Mouse (Mus musculus): ENCODE measurements at regions not wholly inside any gene's neighbourhood (a gene's known extent, or its start where the extent isn't known, plus 50 kb on each side); places are given as distances from the start of the nearest gene placed in this dataset.

DNA sequence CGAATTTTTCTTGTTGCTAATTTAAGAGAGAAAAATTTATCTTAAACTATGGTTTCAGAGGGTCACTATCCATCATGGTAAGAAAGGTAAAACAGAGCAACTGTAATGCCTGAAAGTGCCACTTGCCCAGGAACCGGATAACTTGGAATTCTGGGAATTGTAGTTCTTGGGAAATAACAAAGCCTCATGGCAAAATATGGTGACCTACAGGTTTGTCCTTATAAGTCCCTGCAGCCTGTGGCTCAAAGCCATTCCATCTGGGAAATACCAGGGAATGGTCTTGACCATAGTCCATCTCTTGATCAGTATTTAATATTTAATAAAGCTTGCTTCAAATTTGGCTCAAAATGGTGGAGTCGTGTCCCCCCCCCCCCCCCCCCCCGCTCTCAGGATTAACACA, 111.9 kb upstream of the Gpr139 start:
- TF ChIP-seq POLR2A (IDR thresholded peaks at IDR 0.05; ENCODE audit: borderline replicate concordance, extremely low read depth, insufficient read depth, insufficient read length) = no peak
- Histone ChIP-seq H3K36me3 (ENCODE audit: control insufficient read depth, insufficient read depth, low read length) (no peaks in the 10 kb centered on the region), H3K4me3 (replicated peaks; ENCODE audit: low read length) (no peak overlapping the region), H3K9me3 (ENCODE audit: control insufficient read depth, low read length) (no peaks in the 10 kb centered on the region), H3K4me2 (replicated peaks; ENCODE audit: low read depth, low read length, severe bottlenecking) (no peak overlapping the region), H3K4me1 (ENCODE audit: control insufficient read depth, insufficient read depth, low read length) (no peaks in the 10 kb centered on the region), H3K9ac (ENCODE audit: low read depth, low read length, severe bottlenecking) (no peak overlapping the region), H3K27ac (replicated peaks; ENCODE audit: low read depth, low read length) (no peak overlapping the region), H3K27me3 (ENCODE audit: control insufficient read depth, insufficient read depth, low read length) (no peaks in the 10 kb centered on the region)
- no peak for DNase-seq (ENCODE audit: low spot score)
- WGBS = 70% methylated on average over 4 of the region's 4 CpGs
- ATAC-seq (ENCODE audit: low FRiP score, low read depth) = no peak

DNA sequence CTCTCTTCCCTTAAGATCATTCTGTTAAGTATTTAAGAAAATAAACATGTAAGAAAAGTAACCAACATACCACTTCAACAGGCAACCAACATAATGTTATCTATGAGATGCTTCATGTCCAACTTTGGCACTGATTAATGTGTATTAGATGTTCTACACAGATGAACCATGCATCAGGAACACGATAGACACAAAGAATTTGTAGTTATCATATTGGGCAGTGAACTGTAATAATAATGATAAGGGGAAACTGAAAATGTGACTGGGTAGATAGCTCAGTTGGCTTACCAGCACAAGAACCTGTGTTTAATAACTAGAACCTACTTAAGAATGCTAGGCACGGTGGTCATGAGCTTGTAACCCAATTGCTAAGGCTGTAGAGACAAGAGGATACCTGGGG, 107.0 kb upstream of the Gpr139 start:
- Histone ChIP-seq H3K36me3 (ENCODE audit: control insufficient read depth, insufficient read depth, low read length) (no peaks in the 10 kb centered on the region), H3K4me1 (ENCODE audit: control insufficient read depth, insufficient read depth, low read length) (no peaks in the 10 kb centered on the region), H3K4me3 (replicated peaks; ENCODE audit: low read length) (no peak overlapping the region), H3K9me3 (ENCODE audit: control insufficient read depth, low read length) (no peaks in the 10 kb centered on the region), H3K9ac (ENCODE audit: low read depth, low read length, severe bottlenecking) (no peak overlapping the region), H3K4me2 (replicated peaks; ENCODE audit: low read depth, low read length, severe bottlenecking) (no peak overlapping the region), H3K27ac (replicated peaks; ENCODE audit: low read depth, low read length) (no peak overlapping the region), H3K27me3 (ENCODE audit: control insufficient read depth, insufficient read depth, low read length) (no peaks in the 10 kb centered on the region)
- ATAC-seq (ENCODE audit: low FRiP score, low read depth) = no peak
- no peak for TF ChIP-seq POLR2A (IDR thresholded peaks at IDR 0.05; ENCODE audit: borderline replicate concordance, extremely low read depth, insufficient read depth, insufficient read length)
- DNase-seq (ENCODE audit: low spot score) = no peak
- WGBS = 64% methylated on average over 2 of the region's 2 CpGs

DNA sequence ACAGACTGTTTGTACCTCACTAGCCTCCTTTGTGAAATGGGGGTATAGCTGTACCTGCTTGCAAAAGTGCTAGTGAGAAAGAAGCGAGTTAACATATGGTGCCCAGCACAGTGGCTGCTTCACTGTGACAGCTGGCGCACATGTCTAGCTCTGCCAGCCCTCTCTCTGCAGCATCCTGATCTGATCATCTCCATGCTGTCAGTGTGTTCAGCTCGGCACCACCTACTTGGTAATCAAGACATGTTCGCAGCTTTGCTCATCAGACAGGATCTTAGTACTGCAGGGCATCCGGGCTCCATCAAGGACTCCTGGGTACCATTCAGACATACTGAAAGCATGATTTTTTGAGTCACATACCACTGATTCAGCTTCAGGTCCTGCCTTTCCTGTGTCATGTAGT, 100.9 kb upstream of the Gpr139 start:
- Histone ChIP-seq H3K27me3 (ENCODE audit: control insufficient read depth, insufficient read depth, low read length) (no peaks in the 10 kb centered on the region), H3K27ac (replicated peaks; ENCODE audit: low read depth, low read length) (no peak overlapping the region), H3K4me1 (ENCODE audit: control insufficient read depth, insufficient read depth, low read length) (no peaks in the 10 kb centered on the region), H3K9ac (ENCODE audit: low read depth, low read length, severe bottlenecking) (no peak overlapping the region), H3K9me3 (ENCODE audit: control insufficient read depth, low read length) (no peaks in the 10 kb centered on the region), H3K4me3 (replicated peaks; ENCODE audit: low read length) (no peak overlapping the region), H3K4me2 (replicated peaks; ENCODE audit: low read depth, low read length, severe bottlenecking) (no peak overlapping the region), H3K36me3 (ENCODE audit: control insufficient read depth, insufficient read depth, low read length) (no peaks in the 10 kb centered on the region)
- no peak for TF ChIP-seq POLR2A (IDR thresholded peaks at IDR 0.05; ENCODE audit: borderline replicate concordance, extremely low read depth, insufficient read depth, insufficient read length)
- DNase-seq (ENCODE audit: low spot score) (no peak), ATAC-seq (ENCODE audit: low FRiP score, low read depth) (no peak)
- WGBS = 87% methylated on average over 5 of the region's 5 CpGs

DNA sequence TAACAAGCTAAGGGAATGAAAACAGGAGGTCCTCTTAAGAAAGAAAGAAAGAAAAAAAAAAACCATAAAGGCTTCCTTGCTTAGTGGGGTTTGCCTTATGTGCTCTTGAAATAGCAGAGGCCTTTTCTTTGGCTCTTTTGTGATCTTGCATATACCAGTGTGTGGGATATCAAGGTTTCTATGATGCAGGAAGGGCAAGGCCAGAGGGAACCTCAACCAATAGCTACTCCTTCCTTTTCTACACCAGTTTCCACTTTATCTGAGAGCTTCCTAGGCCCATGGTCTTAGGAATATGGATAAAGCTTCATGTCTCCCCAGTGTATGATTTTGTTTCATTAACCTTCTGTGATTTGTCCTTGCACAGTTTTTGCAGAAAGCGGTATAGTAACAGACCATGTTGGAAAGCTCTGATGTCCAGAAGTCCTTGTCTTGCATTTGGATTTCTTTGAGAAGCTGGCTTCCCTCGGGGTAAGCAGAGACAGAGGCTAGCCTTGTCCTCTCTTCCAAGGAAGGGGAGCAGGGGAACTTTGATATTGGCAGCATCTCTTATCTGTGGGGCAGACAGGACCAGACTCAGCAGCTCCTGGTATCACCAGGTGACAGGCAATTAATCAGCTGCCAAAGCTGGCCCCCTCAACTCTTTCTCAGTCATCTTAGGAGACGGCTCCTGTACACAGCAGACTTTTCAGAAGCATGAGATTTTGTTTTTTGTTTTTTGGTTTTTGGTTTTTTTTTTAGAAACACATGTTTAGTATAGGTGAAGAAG, 95.7 kb upstream of the Gpr139 start:
- Histone ChIP-seq H3K9me3 (ENCODE audit: control insufficient read depth, low read length) (no peaks in the 10 kb centered on the region), H3K27me3 (ENCODE audit: control insufficient read depth, insufficient read depth, low read length) (no peaks in the 10 kb centered on the region), H3K9ac (ENCODE audit: low read depth, low read length, severe bottlenecking) (no peak overlapping the region), H3K4me3 (replicated peaks; ENCODE audit: low read length) (no peak overlapping the region), H3K36me3 (ENCODE audit: control insufficient read depth, insufficient read depth, low read length) (no peaks in the 10 kb centered on the region), H3K27ac (replicated peaks; ENCODE audit: low read depth, low read length) (no peak overlapping the region), H3K4me2 (replicated peaks; ENCODE audit: low read depth, low read length, severe bottlenecking) (no peak overlapping the region), H3K4me1 (ENCODE audit: control insufficient read depth, insufficient read depth, low read length) (no peaks in the 10 kb centered on the region)
- no peak for TF ChIP-seq POLR2A (IDR thresholded peaks at IDR 0.05; ENCODE audit: borderline replicate concordance, extremely low read depth, insufficient read depth, insufficient read length)
- ATAC-seq (ENCODE audit: low FRiP score, low read depth) (no peak), DNase-seq (ENCODE audit: low spot score) (no peak)
- WGBS = 58% methylated on average over 3 of the region's 3 CpGs

DNA sequence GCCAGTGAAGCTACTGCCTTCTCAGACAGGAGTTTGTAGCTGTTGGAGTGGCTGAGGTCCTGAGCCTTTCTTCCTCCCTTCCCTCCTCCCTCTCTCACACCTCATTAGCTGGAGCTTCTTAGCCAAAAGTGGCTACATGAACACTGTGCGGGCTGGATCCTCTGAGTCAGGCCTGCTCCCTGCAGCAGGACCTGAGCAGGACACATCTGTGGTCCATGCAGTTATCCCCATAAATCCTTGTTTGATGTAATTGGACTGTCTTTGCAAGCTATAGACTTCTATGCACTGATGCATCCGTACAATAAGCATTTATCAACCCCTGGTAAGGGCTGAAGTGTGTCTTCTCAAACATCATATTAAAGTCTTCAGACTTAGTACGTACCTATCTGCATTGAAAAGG, 88.2 kb upstream of the Gpr139 start:
- H3K4me2 ChIP-seq (replicated peaks; ENCODE audit: low read depth, low read length, severe bottlenecking) = no peak overlapping the region
- H3K9me3 ChIP-seq (ENCODE audit: control insufficient read depth, low read length) = no peaks in the 10 kb centered on the region
- no peak for DNase-seq (ENCODE audit: low spot score)
- H3K9ac ChIP-seq (ENCODE audit: low read depth, low read length, severe bottlenecking) = no peak overlapping the region
- H3K4me3 ChIP-seq (replicated peaks; ENCODE audit: low read length) = no peak overlapping the region
- no peak for ATAC-seq (ENCODE audit: low FRiP score, low read depth)
- TF ChIP-seq POLR2A (IDR thresholded peaks at IDR 0.05; ENCODE audit: borderline replicate concordance, extremely low read depth, insufficient read depth, insufficient read length) = no peak
- H3K27me3 ChIP-seq (ENCODE audit: control insufficient read depth, insufficient read depth, low read length) = no peaks in the 10 kb centered on the region
- H3K27ac ChIP-seq (replicated peaks; ENCODE audit: low read depth, low read length) = no peak overlapping the region
- no peaks in the 10 kb centered on the region for H3K36me3 ChIP-seq (ENCODE audit: control insufficient read depth, insufficient read depth, low read length)
- H3K4me1 ChIP-seq (ENCODE audit: control insufficient read depth, insufficient read depth, low read length) = no peaks in the 10 kb centered on the region
- 77% methylated on average over 3 of the region's 3 CpGs for WGBS

All from limb, embryonic 14.5 days (tissue).